Mouse (Mus musculus) heart, embryonic 13.5 days (tissue): ENCODE measurements at regions not wholly inside any gene's neighbourhood (a gene's known extent, or its start where the extent isn't known, plus 50 kb on each side); places are given as distances from the start of the nearest gene placed in this dataset.

Experiments used
- ATAC-seq: fragments of 200-750 bp; cut with Nextera tagmentation; 2 replicates; pipeline ENCODE4 v1.8.0; 2017; ENCODE audit warnings: moderate TSS enrichment; ENCODE audit not compliant: insufficient number of reproducible peaks, low FRiP score, low TSS enrichment; ENCODE audit errors: extremely low read depth
- H3K27ac ChIP-seq: fragments of 300-500 bp; sonication (generic); replicated peaks from 2 replicates; pipeline ENCODE4 v1.5.1; 2015; ENCODE audit warnings: moderate library complexity, mild to moderate bottlenecking, inconsistent platforms
- H3K27me3 ChIP-seq: fragments of 300-500 bp; sonication (generic); replicated peaks from 2 replicates; pipeline ENCODE4 v1.6.1; 2015; ENCODE audit warnings: mild to moderate bottlenecking, inconsistent platforms
- H3K36me3 ChIP-seq: fragments of 300-500 bp; sonication (generic); 2 replicates; pipeline ENCODE4 v1.6.1; 2015; ENCODE audit warnings: mild to moderate bottlenecking, inconsistent platforms
- H3K4me1 ChIP-seq: fragments of 300-500 bp; sonication (generic); 2 replicates; pipeline ENCODE4 v1.6.1; 2015; ENCODE audit warnings: inconsistent platforms
- H3K4me2 ChIP-seq: fragments of 300-500 bp; sonication (generic); 2 replicates; pipeline ENCODE4 v1.6.1; 2015; ENCODE audit warnings: inconsistent platforms, mild to moderate bottlenecking, moderate library complexity
- H3K4me3 ChIP-seq: fragments of 300-500 bp; sonication (generic); 2 replicates; pipeline ENCODE4 v1.5.1; 2015; ENCODE audit warnings: moderate library complexity, mild to moderate bottlenecking, inconsistent platforms
- H3K9ac ChIP-seq: fragments of 300-500 bp; sonication (generic); 2 replicates; pipeline ENCODE4 v1.6.1; 2015; ENCODE audit warnings: inconsistent platforms, mild to moderate bottlenecking, moderate library complexity
- H3K9me3 ChIP-seq: fragments of 300-500 bp; sonication (generic); 2 replicates; pipeline ENCODE4 v1.6.1; 2016; ENCODE audit warnings: inconsistent platforms
- WGBS: fragments of 180-500 bp; shearing (Covaris S2); methylation state at CpG from one replicate; pipeline ENCODE4 v1.1.7; 2015; ENCODE audit warnings: mixed read lengths; 5-methylcytosine and 5-hydroxymethylcytosine counted together

GRCm38 (mm10) chr6:31846319-31846718, 203.7 kb upstream of the 1700012A03Rik start:
- no peak overlapping the region for H3K9ac ChIP-seq
- ATAC-seq = no peak
- no peaks in the 10 kb centered on the region for H3K9me3 ChIP-seq
- WGBS = 79% methylated on average over 9 of the region's 9 CpGs
- H3K27me3 ChIP-seq = no peaks in the 10 kb centered on the region
- H3K4me3 ChIP-seq = no peak overlapping the region
- no peaks in the 10 kb centered on the region for H3K36me3 ChIP-seq
- no peak overlapping the region for H3K4me2 ChIP-seq
- H3K27ac ChIP-seq = no peak overlapping the region
- H3K4me1 ChIP-seq = no peaks in the 10 kb centered on the region

DNA sequence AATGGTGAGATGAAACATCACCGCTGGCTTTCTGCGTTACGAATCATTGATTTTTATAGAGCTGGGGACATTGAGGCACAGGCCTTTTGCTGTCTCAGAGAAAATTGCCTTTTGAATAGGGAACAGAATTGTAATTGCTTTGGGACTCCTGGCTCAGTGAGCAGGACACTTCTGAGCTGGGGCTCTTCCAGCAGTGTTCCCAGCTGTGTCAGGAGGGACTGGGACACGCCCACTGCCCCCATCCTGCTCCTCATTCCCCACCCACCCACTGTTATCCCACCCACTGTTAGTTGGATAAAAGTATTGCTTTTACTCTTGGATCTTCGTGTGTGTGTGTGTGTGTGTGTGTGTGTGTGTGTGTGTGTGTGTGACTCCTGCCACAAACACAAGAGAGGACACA, 204.4 kb upstream of the 1700012A03Rik start:
- Histone ChIP-seq H3K4me1 (no peaks in the 10 kb centered on the region), H3K9ac (no peak overlapping the region), H3K9me3 (no peaks in the 10 kb centered on the region), H3K27me3 (no peaks in the 10 kb centered on the region), H3K27ac (no peak overlapping the region), H3K4me2 (no peak overlapping the region), H3K36me3 (no peaks in the 10 kb centered on the region), H3K4me3 (no peak overlapping the region)
- WGBS = 79% methylated on average over 5 of the region's 5 CpGs
- ATAC-seq = no peak

- Histone ChIP-seq H3K4me1 (no peaks in the 10 kb centered on the region), H3K4me3 (no peak overlapping the region), H3K9ac (no peak overlapping the region), H3K27ac (no peak overlapping the region), H3K27me3 (no peaks in the 10 kb centered on the region), H3K36me3 (no peaks in the 10 kb centered on the region), H3K4me2 (no peak overlapping the region), H3K9me3 (peaks cover 11% of the 10 kb centered on the region; the same call in 1 of the 2 replicates)
- 83% methylated on average over 4 of the region's 4 CpGs for WGBS
- ATAC-seq = no peak
Observed at GRCm38 (mm10) chr6:31840621-31841020, 209.4 kb upstream of the 1700012A03Rik start.

DNA sequence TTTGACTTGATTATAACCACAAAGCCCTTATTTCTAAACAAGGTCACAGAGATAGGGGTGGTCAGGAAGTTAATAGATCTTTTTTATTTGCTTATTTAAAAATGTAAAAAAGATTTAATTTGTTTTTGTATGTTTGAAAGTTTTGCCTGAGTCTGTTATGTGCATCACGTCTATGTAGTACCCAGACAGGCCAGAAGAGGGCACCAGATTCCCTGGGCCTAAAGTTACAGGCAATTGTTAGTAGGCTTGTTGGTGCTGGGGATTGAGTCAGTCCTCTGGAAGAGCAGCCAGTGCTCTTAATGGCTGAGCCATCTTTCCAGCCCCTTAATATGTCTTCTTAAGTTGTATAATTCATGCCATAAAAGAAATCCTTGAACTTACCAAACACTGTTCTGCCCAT, 211.5 kb upstream of the 1700012A03Rik start:
- Histone ChIP-seq H3K9ac (no peak overlapping the region), H3K9me3 (peaks cover 11% of the 10 kb centered on the region; the same call in 1 of the 2 replicates), H3K36me3 (no peaks in the 10 kb centered on the region), H3K27me3 (no peaks in the 10 kb centered on the region), H3K4me1 (no peaks in the 10 kb centered on the region), H3K4me2 (no peak overlapping the region), H3K27ac (no peak overlapping the region), H3K4me3 (no peak overlapping the region)
- WGBS = 55% methylated on average over 1 of the region's 1 CpGs
- ATAC-seq = no peak

GRCm38 (mm10) chr6:31835795-31836194, 214.3 kb upstream of the 1700012A03Rik start:
- no peaks in the 10 kb centered on the region for H3K36me3 ChIP-seq
- H3K4me1 ChIP-seq = no peaks in the 10 kb centered on the region
- H3K27ac ChIP-seq = no peak overlapping the region
- no peak overlapping the region for H3K4me3 ChIP-seq
- H3K9ac ChIP-seq = no peak overlapping the region
- peaks cover 11% of the 10 kb centered on the region; the same call in 1 of the 2 replicates for H3K9me3 ChIP-seq
- H3K27me3 ChIP-seq = no peaks in the 10 kb centered on the region
- ATAC-seq = no peak
- H3K4me2 ChIP-seq = no peak overlapping the region

DNA sequence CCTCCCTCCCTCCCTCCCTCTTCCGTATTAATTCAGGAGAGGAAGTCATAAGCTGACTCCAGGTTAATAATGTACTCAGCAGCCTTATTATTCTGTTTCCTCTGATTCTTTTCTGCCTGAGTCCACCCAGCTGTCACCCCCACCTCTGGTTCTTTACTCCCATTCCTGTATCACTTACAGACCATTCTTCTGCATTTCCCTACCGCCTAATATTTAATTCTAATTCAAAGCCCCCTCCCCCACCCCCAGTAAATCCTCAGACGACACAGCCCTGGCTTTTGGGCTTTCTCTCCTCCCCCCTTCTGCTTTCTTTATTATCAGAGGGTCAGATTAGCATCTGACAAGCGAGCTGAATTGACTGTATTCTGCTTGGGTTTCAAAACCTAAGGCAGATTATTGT, 215.5 kb upstream of the 1700012A03Rik start:
- no peaks in the 10 kb centered on the region for H3K36me3 ChIP-seq
- no peak overlapping the region for H3K9ac ChIP-seq
- H3K27ac ChIP-seq = no peak overlapping the region
- 10% methylated on average over 4 of the region's 4 CpGs for WGBS
- H3K4me1 ChIP-seq = no peaks in the 10 kb centered on the region
- H3K4me2 ChIP-seq = no peak overlapping the region
- H3K9me3 ChIP-seq = peaks cover 11% of the 10 kb centered on the region; the same call in 1 of the 2 replicates
- H3K4me3 ChIP-seq = no peak overlapping the region
- ATAC-seq = no peak
- no peaks in the 10 kb centered on the region for H3K27me3 ChIP-seq

GRCm38 (mm10) chr6:31830610-31831009, 219.4 kb upstream of the 1700012A03Rik start:
- H3K4me2 ChIP-seq = no peak overlapping the region
- H3K9ac ChIP-seq = no peak overlapping the region
- no peak overlapping the region for H3K4me3 ChIP-seq
- 87% methylated on average over 11 of the region's 11 CpGs for WGBS
- H3K36me3 ChIP-seq = no peaks in the 10 kb centered on the region
- no peak overlapping the region for H3K27ac ChIP-seq
- H3K9me3 ChIP-seq = no peaks in the 10 kb centered on the region
- H3K27me3 ChIP-seq = no peaks in the 10 kb centered on the region
- no peak for ATAC-seq
- peaks cover 8% of the 10 kb centered on the region for H3K4me1 ChIP-seq

GRCm38 (mm10) chr6:31823616-31824015, 226.4 kb upstream of the 1700012A03Rik start:
- Histone ChIP-seq H3K27ac (no peak overlapping the region), H3K9ac (no peak overlapping the region), H3K4me2 (no peak overlapping the region), H3K36me3 (no peaks in the 10 kb centered on the region), H3K9me3 (no peaks in the 10 kb centered on the region), H3K27me3 (no peaks in the 10 kb centered on the region; the same call in 1 of the 2 replicates), H3K4me1 (no peaks in the 10 kb centered on the region), H3K4me3 (no peak overlapping the region)
- no peak for ATAC-seq
- WGBS = 82% methylated on average over 5 of the region's 5 CpGs

GRCm38 (mm10) chr6:31822186-31823085, 227.6 kb upstream of the 1700012A03Rik start:
- Histone ChIP-seq H3K9me3 (no peaks in the 10 kb centered on the region), H3K27me3 (no peaks in the 10 kb centered on the region; the same call in 1 of the 2 replicates), H3K4me1 (peaks cover 6% of the 10 kb centered on the region; the same call in 1 of the 2 replicates), H3K36me3 (no peaks in the 10 kb centered on the region), H3K27ac (no peak overlapping the region), H3K4me3 (no peak overlapping the region), H3K4me2 (no peak overlapping the region), H3K9ac (no peak overlapping the region)
- 73% methylated on average over 9 of the region's 9 CpGs for WGBS
- no peak for ATAC-seq

DNA sequence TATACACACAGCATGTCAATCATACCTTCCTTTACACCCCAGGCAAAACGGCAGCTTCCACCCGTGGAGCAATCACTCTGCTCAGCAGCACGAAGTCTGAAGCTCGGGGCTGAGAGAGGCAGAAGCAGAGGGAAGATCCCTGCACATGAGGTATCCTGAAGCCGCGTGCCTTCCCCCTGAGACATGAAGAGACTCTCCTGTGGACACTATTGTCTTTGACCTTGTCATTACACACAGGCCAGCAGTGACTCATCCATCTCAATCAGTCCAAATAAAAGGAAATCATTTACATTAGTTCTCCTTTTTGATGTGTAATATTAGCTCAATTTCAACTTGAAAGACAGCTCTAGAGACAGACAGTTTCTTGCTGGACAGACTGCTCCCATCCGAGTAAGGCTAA, 228.4 kb upstream of the 1700012A03Rik start:
- WGBS = 66% methylated on average over 7 of the region's 7 CpGs
- Histone ChIP-seq H3K9ac (no peak overlapping the region), H3K27me3 (no peaks in the 10 kb centered on the region; the same call in 1 of the 2 replicates), H3K36me3 (no peaks in the 10 kb centered on the region), H3K4me2 (no peak overlapping the region), H3K9me3 (no peaks in the 10 kb centered on the region), H3K4me1 (peaks cover 6% of the 10 kb centered on the region; the same call in 1 of the 2 replicates), H3K4me3 (no peak overlapping the region), H3K27ac (no peak overlapping the region)
- no peak for ATAC-seq

- ATAC-seq = no peak
- no peaks in the 10 kb centered on the region for H3K9me3 ChIP-seq
- H3K36me3 ChIP-seq = no peaks in the 10 kb centered on the region
- H3K9ac ChIP-seq = no peak overlapping the region
- H3K27me3 ChIP-seq = no peaks in the 10 kb centered on the region; the same call in 1 of the 2 replicates
- H3K4me1 ChIP-seq = peaks cover 6% of the 10 kb centered on the region; the same call in 1 of the 2 replicates
- H3K4me3 ChIP-seq = no peak overlapping the region
- H3K27ac ChIP-seq = no peak overlapping the region
- WGBS = 93% methylated on average over 1 of the region's 1 CpGs
- no peak overlapping the region for H3K4me2 ChIP-seq
Observed at GRCm38 (mm10) chr6:31817640-31818039, 232.4 kb upstream of the 1700012A03Rik start.

GRCm38 (mm10) chr6:31811890-31812289, 238.2 kb upstream of the 1700012A03Rik start:
- Histone ChIP-seq H3K9me3 (no peaks in the 10 kb centered on the region), H3K4me2 (no peak overlapping the region), H3K36me3 (no peaks in the 10 kb centered on the region), H3K27ac (no peak overlapping the region), H3K4me3 (no peak overlapping the region), H3K4me1 (peaks cover 10% of the 10 kb centered on the region; the same call in 1 of the 2 replicates), H3K9ac (no peak overlapping the region), H3K27me3 (no peaks in the 10 kb centered on the region)
- WGBS = 62% methylated on average over 9 of the region's 9 CpGs
- no peak for ATAC-seq
